Mouse (Mus musculus): Measurements from ENCODE around the gene Med29. TPM values are rescaled to one million over a fixed set of nuclear protein-coding genes. Genes with fewer than 3 reads are reported as not detected.

Med29 gene
- total RNA-seq (2023): 7.6 and 8.2 TPM in 2 replicates

DNA sequence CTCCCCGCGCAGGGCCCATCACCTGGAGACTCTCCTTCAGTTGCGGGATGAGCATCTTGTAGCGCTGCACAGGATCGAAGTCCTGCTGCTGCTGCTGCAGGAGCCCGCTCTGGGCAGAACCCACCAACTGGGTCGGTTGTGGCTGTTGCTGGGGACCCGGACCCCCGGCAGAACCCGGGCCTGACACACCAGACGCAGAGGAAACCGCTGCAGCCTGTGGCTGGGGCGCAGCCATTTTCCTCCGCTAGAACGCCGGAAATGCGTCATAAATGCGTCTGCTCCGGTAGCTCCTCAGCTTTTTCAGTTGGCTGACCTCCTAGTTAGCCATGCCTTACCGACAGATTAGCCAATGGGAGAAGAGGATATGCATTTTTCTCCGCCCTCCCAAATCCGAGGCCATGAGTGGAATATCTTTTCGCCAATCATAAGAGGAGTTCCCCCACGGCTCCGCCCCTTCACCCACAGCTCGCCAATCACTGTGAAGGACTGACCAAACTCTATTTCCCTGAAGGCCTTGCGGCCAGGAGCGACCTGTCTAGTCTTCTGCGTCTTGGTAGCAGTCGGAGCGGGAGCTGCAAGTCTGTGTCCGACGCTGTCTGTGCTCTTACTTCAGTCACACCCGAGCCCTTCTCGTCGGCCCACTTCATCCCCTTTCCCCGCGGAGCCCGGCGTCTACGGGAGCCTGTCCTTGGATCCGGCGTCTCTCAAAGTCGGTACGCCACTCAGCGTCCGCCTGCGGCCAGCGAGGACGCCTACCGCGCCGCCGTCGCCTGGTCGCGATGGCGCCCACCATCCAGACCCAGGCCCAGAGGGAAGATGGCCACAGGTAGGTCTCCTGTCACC lies at the start of gene Med29, which contains the start of gene Paf1:
Gene Med29, minus strand, starts transcription at position 280 of the 843 bp plus-strand sequence.
Gene Paf1, plus strand, starts transcription at position 523 of the 843 bp plus-strand sequence.

DNA sequence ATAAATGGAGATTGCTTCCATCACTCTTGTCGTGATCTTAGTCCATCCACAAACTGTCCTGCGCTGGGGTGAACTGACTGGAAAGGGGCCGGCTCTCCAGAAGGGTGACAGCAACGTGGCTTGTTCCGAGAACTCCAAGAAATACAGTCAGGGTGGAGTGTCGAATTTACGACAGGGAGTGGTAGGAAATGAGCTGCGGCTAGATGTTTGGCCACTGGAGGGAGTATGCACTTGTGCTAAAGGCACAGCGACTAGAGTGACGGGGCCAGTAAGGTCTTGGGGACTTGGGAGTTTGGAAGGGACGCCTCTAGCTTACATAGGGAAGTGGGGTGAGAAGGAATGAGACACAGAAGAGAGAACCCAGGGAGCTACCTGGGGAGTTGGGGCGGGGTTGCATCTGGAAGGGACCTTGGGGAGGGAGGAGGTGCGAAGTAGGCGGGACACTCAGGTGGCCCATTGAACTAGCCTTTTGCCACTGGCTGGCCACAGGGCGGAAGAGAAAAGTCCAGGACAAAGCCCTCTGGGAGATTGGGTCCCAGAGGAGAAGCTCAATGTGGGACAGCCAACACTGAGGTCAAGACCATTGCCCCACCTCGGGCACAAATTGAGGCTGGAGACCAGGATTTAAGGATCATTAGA lies 44.5 kb upstream of the Med29 start, which contains the start of gene Gmfg:
Gene Gmfg, plus strand, starts transcription at position 516 of the 639 bp plus-strand sequence.

GRCm38 (mm10) chr7:28380237-28381016 lies 12.1 kb downstream of the Med29 start, which contains the start of gene Zfp36:
Zfp36 (minus strand) TSS chr7:28380253.

DNA sequence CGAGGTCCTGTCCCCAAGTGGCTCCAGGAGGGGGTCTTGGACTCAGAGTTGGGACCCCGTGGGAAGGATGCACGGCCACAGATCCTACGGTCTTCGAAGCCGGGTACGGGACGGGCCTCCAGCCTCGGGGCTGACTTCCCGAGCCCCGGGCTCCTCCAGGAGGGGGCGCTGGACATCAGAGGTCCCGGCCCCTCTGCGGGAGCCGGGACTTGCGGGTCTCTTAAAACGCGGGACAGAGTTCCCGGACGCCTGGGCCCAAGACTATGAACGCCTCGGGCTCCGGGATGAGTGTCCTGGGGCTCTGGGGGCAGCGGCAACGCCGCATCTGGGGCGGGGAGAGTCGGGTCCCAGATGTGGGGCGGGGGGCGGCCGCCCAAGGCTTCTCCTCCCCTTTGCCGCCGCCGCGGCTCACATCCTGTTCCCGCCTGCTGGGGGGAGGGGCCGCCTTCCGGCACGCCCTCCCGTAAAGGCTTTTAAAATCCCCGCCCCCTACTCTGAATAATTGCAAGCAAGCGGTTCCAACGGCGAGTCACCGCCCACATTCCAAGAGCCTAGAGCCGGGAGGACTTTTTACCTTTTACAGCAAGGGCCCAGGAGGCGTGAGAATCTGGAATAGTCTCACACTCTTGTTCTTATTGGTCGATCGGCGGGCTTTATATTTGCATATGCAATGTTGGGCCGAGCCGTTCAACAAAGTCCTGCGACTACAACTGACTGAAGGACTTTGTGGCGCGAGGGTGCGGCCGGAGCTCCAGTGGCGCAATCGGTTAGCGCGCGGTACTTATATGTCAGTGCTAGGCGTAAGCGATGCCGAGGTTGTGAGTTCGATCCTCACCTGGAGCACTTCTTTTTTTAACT lies 20.0 kb downstream of the Med29 start, which contains the start of gene Plekhg2:
Gene Plekhg2, minus strand, starts transcription at position 349 of the 858 bp plus-strand sequence.

DNA sequence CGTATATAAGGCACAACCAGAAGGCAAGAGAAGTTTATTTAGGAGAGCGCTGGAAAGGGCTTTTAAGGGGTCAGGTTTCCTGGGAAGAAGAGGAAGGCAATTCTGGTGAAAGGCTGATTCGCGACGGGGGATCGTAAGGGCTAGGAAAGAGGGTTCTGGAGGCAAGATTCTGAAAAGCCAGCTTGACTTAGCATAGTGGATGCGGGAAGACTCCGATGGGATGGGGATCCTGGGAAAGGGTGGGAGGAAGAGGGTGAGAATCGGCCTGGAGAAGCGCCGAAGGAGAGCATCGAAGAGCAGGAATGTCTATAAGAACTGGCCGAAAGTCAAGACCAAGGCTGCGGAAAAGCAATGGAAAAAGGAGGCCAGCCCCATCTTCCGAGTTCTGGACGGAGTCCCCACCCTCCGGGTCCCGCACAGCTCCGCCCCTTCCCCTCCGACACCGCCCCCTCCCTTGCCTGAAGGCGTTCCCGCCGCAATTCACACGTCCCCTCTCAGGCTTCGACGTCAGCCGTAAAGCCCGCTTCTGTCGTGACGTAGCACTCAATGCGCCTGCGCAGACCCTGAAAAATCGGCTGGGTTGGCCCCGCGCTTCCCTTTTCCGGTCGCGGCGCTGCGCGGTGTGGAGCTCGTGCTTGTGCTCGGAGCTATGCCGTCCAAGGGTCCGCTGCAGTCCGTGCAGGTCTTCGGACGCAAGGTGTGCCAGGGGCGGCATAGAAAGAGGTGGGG lies 42.2 kb downstream of the Med29 start, which contains the start of gene Rps16:
Gene Rps16, plus strand, starts transcription at position 498 of the 729 bp plus-strand sequence.

DNA sequence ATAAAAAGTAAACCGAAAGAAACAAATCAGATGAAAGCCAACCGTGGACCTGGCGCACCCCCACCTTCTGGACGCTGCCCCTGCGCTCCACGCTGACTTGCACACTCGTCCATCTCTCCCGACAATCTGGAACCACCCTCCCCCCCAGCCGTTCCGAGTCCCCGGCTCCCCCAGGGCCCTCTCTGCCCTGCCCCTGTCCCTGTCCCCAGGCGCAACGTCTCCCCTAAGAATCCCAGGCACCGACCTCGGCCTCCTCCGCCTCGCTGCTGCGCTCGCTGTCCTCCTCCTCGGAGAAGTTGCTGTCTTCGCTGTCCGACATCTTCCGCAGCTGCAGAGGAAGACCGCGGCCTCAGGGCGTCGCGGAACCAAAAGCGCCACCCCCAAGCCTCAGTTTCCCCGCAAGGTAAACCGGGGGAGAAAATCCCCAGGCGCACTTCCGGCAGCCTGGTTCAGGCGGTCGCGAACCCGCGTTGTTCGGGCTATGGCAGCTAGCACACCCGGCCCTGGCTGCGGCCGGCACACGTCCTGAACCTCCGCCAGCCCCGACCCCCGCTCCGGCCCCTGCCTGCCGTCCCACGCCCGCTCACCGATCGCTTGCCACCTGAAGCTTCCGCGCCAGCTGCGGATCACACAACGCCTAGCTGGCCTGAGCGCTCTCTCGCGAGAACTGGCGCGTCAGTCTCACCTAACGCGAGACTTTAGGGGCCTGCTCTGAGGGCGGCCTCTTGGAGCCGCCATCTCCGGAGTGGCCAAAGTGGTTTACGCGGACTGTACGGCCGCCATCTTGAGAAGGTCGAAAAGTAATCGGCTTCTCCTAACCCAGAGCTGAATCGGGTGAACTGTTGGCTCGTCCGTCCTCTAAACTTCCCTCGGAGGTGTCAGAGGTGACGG lies 54.2 kb downstream of the Med29 start, which contains the start of gene Supt5:
Gene Supt5, minus strand, starts transcription at position 639 of the 891 bp plus-strand sequence.

Other genes starting within 250 kb of the Med29 start
- gene Fbl, start 223.0 kb downstream of the Med29 start, total RNA-seq (2023): 39.0 and 39.8 TPM in 2 replicates
- gene Dyrk1b, start 213.2 kb downstream of the Med29 start, total RNA-seq (2023): 18.7 and 20.9 TPM in 2 replicates
- 1.2 and 1.6 TPM in 2 replicates for gene Eid2, start 124.8 kb downstream of the Med29 start, total RNA-seq (2023)
- gene Eid2b, start 115.0 kb downstream of the Med29 start, total RNA-seq (2023): 5.0 and 6.9 TPM in 2 replicates
- gene Selenov, start 101.5 kb downstream of the Med29 start, total RNA-seq (2023): not detected in 2 replicates
- not detected in 2 replicates for gene Dll3, start 90.5 kb downstream of the Med29 start, total RNA-seq (2023)
- 30.5 and 34.3 TPM in 2 replicates for gene Timm50, start 80.6 kb downstream of the Med29 start, total RNA-seq (2023)
- gene Supt5, start 54.0 kb downstream of the Med29 start, total RNA-seq (2023): 75.3 and 85.3 TPM in 2 replicates
- 615 and 788 TPM in 2 replicates for gene Rps16, start 42.1 kb downstream of the Med29 start, total RNA-seq (2023)
- 23.5 and 27.9 TPM in 2 replicates for gene Plekhg2, start 20.1 kb downstream of the Med29 start, total RNA-seq (2023)
- 1,259 and 1,483 TPM in 2 replicates for gene Zfp36, start 12.5 kb downstream of the Med29 start, total RNA-seq (2023)
- 67.1 and 90.2 TPM in 2 replicates for gene Paf1, start 243 bp upstream of the Med29 start, total RNA-seq (2023)
- 593 and 595 TPM in 2 replicates for gene Gmfg, start 44.7 kb upstream of the Med29 start, total RNA-seq (2023)
- 1.8 and 3.4 TPM in 2 replicates for gene Lrfn1, start 59.3 kb upstream of the Med29 start, total RNA-seq (2023)
- not detected in 2 replicates for gene Ifnl2, start 117.7 kb upstream of the Med29 start, total RNA-seq (2023)
- gene Ifnl3, start 130.1 kb upstream of the Med29 start, total RNA-seq (2023): not detected in 2 replicates
- gene Sycn, start 148.2 kb upstream of the Med29 start, total RNA-seq (2023): not detected in 2 replicates
- 0.60 and 0.68 TPM in 2 replicates for gene Nccrp1, start 154.5 kb upstream of the Med29 start, total RNA-seq (2023)
- gene Samd4b, start 205.4 kb upstream of the Med29 start, total RNA-seq (2023): 67.4 and 83.8 TPM in 2 replicates
- 7.0 and 7.5 TPM in 2 replicates for gene Pak4, start 205.5 kb upstream of the Med29 start, total RNA-seq (2023)
- gene Acp7, start 238.6 kb upstream of the Med29 start, total RNA-seq (2023): not detected in 2 replicates